Mouse (Mus musculus) neural tube, embryonic 11.5 days (tissue): Measurements from ENCODE around the gene Vpreb3. TPM values are rescaled to one million over a fixed set of nuclear protein-coding genes. Genes with fewer than 3 reads are reported as not detected.
A peak's percentile ranks its signal among the peaks of the same experiment; 100 is the strongest.

Experiments used
- ATAC-seq: fragments of 200-750 bp; cut with Nextera tagmentation; 2 replicates; pipeline ENCODE4 v1.8.0; 2017; ENCODE audit warnings: moderate number of reproducible peaks, mild to moderate bottlenecking, moderate TSS enrichment, moderate library complexity; ENCODE audit not compliant: insufficient read depth, low FRiP score, low TSS enrichment
- DNase-seq: peaks from one replicate; pipeline ENCODE4 v3.0.0-alpha.2; 2015; ENCODE audit warnings: low spot score
- H3K27ac ChIP-seq: fragments of 300-500 bp; sonication (generic); 2 replicates; pipeline ENCODE4 v1.5.1; 2014; ENCODE audit warnings: low read depth, mild to moderate bottlenecking, low read length
- H3K27me3 ChIP-seq: fragments of 300-500 bp; sonication (generic); 2 replicates; pipeline ENCODE4 v1.6.1; 2014; ENCODE audit warnings: mild to moderate bottlenecking, low read length, mixed read lengths; ENCODE audit not compliant: control insufficient read depth, insufficient read depth
- H3K36me3 ChIP-seq: fragments of 300-500 bp; sonication (generic); 2 replicates; pipeline ENCODE4 v1.6.1; 2014; ENCODE audit warnings: mild to moderate bottlenecking, low read length, moderate library complexity, mixed read lengths; ENCODE audit not compliant: control insufficient read depth, insufficient read depth
- H3K4me1 ChIP-seq: fragments of 300-500 bp; sonication (generic); 2 replicates; pipeline ENCODE4 v1.6.1; 2014; ENCODE audit warnings: low read length, mixed read lengths; ENCODE audit not compliant: control insufficient read depth, insufficient read depth
- H3K4me2 ChIP-seq: fragments of 300-500 bp; sonication (generic); 2 replicates; pipeline ENCODE4 v1.6.1; 2014; ENCODE audit warnings: low read depth, mild to moderate bottlenecking, moderate library complexity
- H3K4me3 ChIP-seq: fragments of 300-500 bp; sonication (generic); 2 replicates; pipeline ENCODE4 v1.5.1; 2014; ENCODE audit warnings: low read depth, low read length
- H3K9ac ChIP-seq: fragments of 300-500 bp; sonication (generic); 2 replicates; pipeline ENCODE4 v1.6.1; 2014; ENCODE audit warnings: mild to moderate bottlenecking, low read length
- H3K9me3 ChIP-seq: fragments of 300-500 bp; sonication (generic); 2 replicates; pipeline ENCODE4 v1.6.1; 2016; ENCODE audit warnings: low read length; ENCODE audit not compliant: control insufficient read depth
- WGBS: fragments of 180-500 bp; shearing (Covaris S2); extraction: QIAGEN DNeasy Blood & Tissue Kit; methylation state at CpG from one replicate; pipeline ENCODE4 v1.1.7; 2014; 5-methylcytosine and 5-hydroxymethylcytosine counted together
- polyA plus RNA-seq: library from polyadenylated mRNA; unstranded; fragments of >200 nt; fragmentation: Nextera tagmentation; extraction: Ambion mirVana; gene quantifications from 2 replicates; pipeline ENCODE4 v1.2.1, GENCODE M21; 2014

Gene Vpreb3
- polyA plus RNA-seq, 1 experiment from 2014 or later = 0.53 TPM

DNA sequence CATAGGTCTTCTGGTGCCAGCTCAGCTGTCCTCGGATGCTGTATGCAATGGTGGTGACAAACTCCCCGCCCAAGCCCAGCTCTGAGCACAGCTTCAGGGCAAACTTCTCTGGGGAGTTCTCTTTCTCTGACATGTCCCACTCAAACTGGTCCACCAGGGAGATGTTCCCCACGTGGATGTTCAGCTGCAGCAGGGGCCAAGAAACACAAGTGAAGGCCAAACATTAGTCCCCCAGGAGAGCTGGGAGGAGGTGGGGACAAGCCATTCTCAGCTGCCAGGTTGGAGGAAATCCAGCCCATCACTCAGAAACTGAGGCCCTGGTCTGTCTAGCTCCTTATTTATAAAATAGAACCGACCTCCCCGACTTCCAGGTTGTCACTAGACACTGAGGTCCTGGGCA, 38.5 kb upstream of the Vpreb3 start:
- peak; percentile 7 for DNase-seq
- Histone ChIP-seq H3K27ac (no peak overlapping the region), H3K4me3 (no peak overlapping the region), H3K9ac (no peak overlapping the region), H3K4me1 (no peaks in the 10 kb centered on the region), H3K27me3 (no peaks in the 10 kb centered on the region), H3K4me2 (no peak overlapping the region), H3K9me3 (no peaks in the 10 kb centered on the region), H3K36me3 (peaks cover 26% of the 10 kb centered on the region)
- no peak for ATAC-seq
- 89% methylated on average over 5 of the region's 5 CpGs for WGBS

DNA sequence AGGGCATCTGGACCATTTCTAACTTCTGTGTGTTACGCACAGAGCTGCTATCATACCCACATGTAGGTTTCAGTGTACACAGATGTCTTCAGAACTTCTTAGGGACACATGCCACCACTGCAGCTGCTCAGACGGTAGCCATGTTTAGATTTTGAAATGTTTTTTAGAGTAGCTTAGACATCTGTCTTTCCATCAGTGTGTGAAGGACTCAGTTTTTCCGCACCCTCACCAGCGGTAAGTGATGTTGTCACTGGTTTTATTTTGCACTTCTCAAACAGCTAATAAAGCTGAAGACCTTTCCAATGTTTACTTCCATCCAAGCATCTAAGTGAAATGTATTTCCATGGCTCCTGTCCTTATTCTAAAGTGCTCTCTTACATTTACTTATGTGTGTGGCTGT, 36.0 kb upstream of the Vpreb3 start:
- ATAC-seq (no peak), DNase-seq (peak; percentile 8)
- no peaks in the 10 kb centered on the region for H3K9me3 ChIP-seq
- 94% methylated on average over 4 of the region's 4 CpGs for WGBS
- no peak overlapping the region for H3K9ac ChIP-seq
- no peaks in the 10 kb centered on the region for H3K27me3 ChIP-seq
- H3K36me3 ChIP-seq = peaks cover 39% of the 10 kb centered on the region
- no peak overlapping the region for H3K4me2 ChIP-seq
- no peak overlapping the region for H3K27ac ChIP-seq
- no peak overlapping the region for H3K4me3 ChIP-seq
- no peaks in the 10 kb centered on the region for H3K4me1 ChIP-seq

DNA sequence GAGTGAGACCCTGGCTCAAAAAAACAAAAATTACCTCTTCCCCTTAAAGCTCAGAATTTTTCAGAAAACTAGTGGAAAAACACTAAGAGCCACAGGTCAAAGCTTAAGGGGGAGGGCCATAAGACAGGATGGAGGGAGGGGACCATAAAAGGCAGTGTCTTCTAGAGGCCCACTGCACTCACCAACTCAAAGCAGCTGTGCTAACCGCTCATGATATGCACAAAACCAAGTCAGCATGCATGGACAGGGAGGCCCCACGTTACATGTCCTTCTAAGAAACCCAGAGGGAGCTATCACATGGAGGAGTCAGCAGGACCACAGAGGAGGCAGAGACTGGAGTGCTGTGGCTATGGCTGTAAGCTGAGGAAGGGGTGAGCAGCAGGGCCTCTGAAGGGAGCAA, 32.2 kb upstream of the Vpreb3 start:
- WGBS = 81% methylated on average over 2 of the region's 2 CpGs
- Histone ChIP-seq H3K27ac (no peak overlapping the region), H3K9me3 (no peaks in the 10 kb centered on the region), H3K36me3 (peaks cover 22% of the 10 kb centered on the region), H3K9ac (no peak overlapping the region), H3K4me3 (no peak overlapping the region), H3K4me2 (no peak overlapping the region), H3K27me3 (no peaks in the 10 kb centered on the region), H3K4me1 (no peaks in the 10 kb centered on the region)
- ATAC-seq = no peak
- DNase-seq = no peak

DNA sequence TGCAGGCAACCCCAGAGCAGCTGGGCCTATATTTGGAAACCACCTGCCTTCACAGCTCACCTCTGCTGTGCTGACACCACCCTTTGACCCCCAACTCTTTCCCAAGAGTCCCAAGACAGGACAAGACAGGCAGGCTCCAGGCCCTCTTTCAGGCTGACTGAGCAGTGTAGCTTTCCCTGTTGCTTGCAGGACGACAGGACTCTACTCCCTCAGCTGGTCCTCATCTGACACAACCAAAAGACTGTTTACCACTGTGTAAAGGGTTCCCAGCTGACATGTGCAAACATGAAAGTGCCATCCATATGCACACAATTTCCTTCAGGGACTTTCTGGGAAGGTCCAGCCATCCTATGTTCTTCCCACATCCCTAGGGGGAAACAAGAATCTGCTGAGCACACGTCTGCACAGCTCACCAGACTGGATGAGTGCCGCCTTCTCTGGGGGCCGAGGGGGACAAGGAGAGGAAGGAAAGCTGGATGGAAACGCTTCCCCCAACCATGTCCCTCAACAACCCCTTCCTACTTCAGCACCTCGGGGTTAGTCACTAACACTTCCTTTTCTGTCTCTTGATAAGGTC, 29.8 kb upstream of the Vpreb3 start:
- Histone ChIP-seq H3K4me3 (no peak overlapping the region), H3K4me2 (no peak overlapping the region), H3K9ac (no peak overlapping the region), H3K36me3 (peaks cover 22% of the 10 kb centered on the region), H3K27me3 (no peaks in the 10 kb centered on the region), H3K27ac (no peak overlapping the region), H3K4me1 (no peaks in the 10 kb centered on the region), H3K9me3 (no peaks in the 10 kb centered on the region)
- DNase-seq (no peak), ATAC-seq (no peak)
- 74% methylated on average over 6 of the region's 6 CpGs for WGBS

DNA sequence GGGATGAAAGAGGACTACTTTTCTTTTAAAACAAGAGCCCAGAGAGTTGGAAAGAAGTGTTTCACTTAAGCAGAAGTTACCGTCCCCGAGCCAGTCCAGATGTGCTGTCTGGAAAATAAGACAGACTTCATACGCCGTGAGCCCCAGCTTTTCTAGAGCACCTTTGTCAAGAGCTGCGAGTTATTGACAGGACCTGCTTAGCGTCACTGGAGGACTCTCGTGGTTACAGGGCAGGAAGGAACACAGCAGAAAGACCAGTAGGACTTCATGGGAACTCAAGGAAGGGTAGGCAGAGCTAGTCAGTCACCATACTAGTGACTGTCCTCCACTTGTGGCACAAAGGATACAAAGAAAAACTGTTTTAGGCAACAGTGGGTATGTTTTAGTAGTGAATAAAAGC, 27.3 kb upstream of the Vpreb3 start:
- Histone ChIP-seq H3K9ac (no peak overlapping the region), H3K4me3 (no peak overlapping the region), H3K4me2 (no peak overlapping the region), H3K36me3 (peaks cover 16% of the 10 kb centered on the region), H3K9me3 (no peaks in the 10 kb centered on the region), H3K27ac (no peak overlapping the region), H3K27me3 (no peaks in the 10 kb centered on the region), H3K4me1 (peaks cover 10% of the 10 kb centered on the region)
- ATAC-seq (no peak), DNase-seq (no peak)
- 92% methylated on average over 7 of the region's 7 CpGs for WGBS

DNA sequence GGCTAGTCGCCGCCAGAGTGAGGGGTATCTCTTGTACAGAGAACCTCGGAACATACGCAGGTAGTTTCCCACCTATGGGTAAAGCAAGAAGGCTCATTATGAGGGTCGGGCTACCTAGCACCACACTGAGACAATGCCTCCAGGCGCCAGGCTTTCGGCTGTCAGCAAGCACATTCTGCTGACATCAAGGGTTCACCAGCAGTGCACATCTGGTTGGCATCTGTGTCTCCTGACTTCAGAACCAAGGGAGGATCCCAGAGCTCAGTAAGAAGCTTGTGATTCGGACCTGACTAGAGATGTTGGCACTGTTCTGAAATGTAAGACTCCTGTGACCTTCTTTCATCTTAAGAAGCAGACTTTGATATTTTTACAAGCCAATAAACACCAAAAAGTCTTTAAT, 26.0 kb upstream of the Vpreb3 start:
- no peaks in the 10 kb centered on the region for H3K9me3 ChIP-seq
- no peak overlapping the region for H3K9ac ChIP-seq
- H3K27me3 ChIP-seq = no peaks in the 10 kb centered on the region
- no peak for DNase-seq
- no peak overlapping the region for H3K4me2 ChIP-seq
- no peak overlapping the region for H3K27ac ChIP-seq
- no peak overlapping the region for H3K4me3 ChIP-seq
- no peak for ATAC-seq
- H3K4me1 ChIP-seq = peaks cover 11% of the 10 kb centered on the region
- WGBS = 69% methylated on average over 8 of the region's 8 CpGs
- peaks cover 6% of the 10 kb centered on the region for H3K36me3 ChIP-seq

DNA sequence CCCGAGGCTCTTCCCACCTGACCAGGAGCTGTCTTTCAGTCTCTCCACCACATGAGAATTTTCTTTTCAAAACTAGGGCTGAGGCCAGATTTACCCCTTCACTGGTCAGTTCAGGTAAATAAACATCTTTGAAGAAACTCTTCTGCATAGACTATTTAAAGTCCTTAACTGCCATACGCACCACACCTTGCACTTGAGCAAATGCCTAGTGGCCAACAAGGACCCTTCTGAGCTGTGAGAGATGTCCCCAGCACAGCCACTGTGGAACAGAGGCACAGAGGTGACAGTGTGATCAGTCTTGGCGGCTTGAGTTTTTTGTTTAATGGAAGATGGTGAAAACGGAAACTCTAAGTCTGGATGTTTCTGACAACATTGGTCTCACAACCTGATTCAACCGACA, 23.8 kb upstream of the Vpreb3 start:
- Histone ChIP-seq H3K36me3 (peaks cover 4% of the 10 kb centered on the region; the same call in 1 of the 2 replicates), H3K27ac (no peak overlapping the region), H3K4me1 (peaks cover 18% of the 10 kb centered on the region), H3K4me2 (no peak overlapping the region), H3K9me3 (no peaks in the 10 kb centered on the region), H3K4me3 (no peak overlapping the region), H3K9ac (no peak overlapping the region), H3K27me3 (no peaks in the 10 kb centered on the region)
- WGBS = 88% methylated on average over 5 of the region's 5 CpGs
- ATAC-seq (no peak), DNase-seq (no peak)

DNA sequence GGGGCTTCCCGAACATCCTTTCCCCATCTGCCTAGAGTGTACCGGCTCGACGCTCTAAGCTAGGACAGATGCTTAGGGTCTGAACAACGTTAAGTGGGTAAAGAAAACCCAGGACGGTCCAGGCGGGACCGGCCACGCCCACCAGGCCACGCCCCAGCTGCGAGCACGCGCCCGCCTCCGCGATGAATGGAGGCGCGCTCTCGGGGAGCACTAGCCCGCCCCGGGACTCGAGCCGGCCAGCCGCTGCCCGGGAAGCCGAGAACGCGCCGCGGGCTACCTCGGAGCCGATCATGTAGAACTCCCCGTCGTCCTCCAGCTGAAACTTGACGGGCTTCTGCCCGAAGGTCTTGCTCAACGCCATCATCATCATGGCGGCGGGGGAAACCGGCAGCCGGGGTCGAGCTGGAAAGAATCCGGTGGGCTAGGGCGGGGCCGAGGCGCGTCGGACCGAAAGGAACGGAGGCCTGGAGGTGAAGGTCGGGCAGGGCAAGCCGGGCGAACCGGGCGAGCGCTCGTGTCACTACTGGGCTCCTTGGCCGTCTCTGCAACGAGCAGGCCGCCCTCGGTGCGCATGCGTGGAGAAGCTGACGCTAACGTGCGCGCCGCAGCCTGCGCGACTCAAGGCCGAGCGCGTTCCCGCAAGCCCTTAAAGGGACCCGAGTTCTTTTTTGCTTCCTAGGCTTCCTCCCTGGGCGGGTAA, 21.7 kb upstream of the Vpreb3 start, which contains the start of gene Smarcb1:
TSS of gene Smarcb1 (minus strand) at position 592 of the 700 bp plus-strand sequence.
- no peaks in the 10 kb centered on the region for H3K36me3 ChIP-seq

More for the DNA sequence above, 21.7 kb upstream of the Vpreb3 start, which contains the start of gene Smarcb1:
- Histone ChIP-seq H3K4me2 (peak within 1 kb of the TSS; percentile 79), H3K9ac (peak within 1 kb of the TSS; percentile 96), H3K4me3 (peak within 1 kb of the TSS; percentile 85), H3K27ac (peak within 1 kb of the TSS; percentile 92), H3K9me3 (no peaks in the 10 kb centered on the region), H3K27me3 (no peaks in the 10 kb centered on the region), H3K4me1 (peaks cover 18% of the 10 kb centered on the region)
- DNase-seq (peak; percentile 97), ATAC-seq (peak; percentile 84)
- WGBS = under 1% methylated on average over 76 of the region's 76 CpGs
